Mouse (Mus musculus): Measurements from ENCODE around the gene Zc3h10. TPM values are rescaled to one million over a fixed set of nuclear protein-coding genes. Genes with fewer than 3 reads are reported as not detected.

The Zc3h10 gene
- polyA plus RNA-seq, 1 experiment, result 4.7 TPM

DNA sequence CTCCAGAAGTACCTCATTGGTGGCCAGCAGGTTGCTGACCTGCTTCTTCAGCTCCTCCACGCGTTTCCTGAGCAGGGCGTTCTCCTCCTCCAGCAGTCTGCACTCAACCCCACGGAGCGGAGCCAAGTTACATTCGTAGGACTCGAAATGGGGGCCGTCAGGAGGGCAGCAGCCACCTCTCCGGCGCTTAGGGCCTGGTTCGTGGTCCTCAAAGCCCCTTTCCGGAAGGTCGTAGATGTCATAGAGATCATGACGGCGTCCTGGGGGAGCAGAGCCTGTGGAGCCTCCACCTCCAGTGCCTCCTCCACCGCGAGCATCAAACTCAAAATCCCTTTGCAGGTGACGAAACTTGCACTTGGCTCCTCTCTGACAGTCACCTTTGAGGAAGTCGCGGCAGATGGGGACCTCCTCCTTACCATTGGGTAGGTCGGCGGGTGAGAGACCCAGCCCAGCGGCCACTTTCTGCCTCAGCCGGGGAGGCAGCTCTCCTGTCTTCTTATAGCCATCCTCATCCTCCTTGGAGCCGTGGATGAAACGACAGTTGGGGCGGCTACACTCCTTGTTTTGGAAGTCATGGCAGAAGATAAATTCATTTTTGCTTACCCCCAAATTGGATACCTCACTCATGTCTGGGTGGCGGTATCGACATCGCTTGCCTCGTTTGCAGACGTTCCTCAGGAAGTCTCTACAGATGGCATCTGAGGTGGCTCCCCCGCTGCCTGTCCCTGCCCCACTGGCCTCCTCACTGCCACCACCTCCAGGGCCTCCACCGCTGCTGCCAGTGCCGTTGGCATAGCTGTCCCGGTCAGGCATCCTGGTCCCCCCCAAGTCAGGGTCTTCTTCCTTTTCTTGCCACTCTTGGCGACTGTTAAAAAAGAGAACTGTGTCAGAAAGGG is 2.7 kb downstream of the Zc3h10 start:
- Histone ChIP-seq H3K4me3 (ENCODE audit: insufficient read depth, low read depth, low read length) (no peak overlapping the region), H3K27ac (replicated peaks; ENCODE audit: low read depth, low read length) (no peak overlapping the region), H3K4me1 (ENCODE audit: control insufficient read depth, insufficient read depth, insufficient read length, low read length) (no peaks in the 10 kb centered on the region)

DNA sequence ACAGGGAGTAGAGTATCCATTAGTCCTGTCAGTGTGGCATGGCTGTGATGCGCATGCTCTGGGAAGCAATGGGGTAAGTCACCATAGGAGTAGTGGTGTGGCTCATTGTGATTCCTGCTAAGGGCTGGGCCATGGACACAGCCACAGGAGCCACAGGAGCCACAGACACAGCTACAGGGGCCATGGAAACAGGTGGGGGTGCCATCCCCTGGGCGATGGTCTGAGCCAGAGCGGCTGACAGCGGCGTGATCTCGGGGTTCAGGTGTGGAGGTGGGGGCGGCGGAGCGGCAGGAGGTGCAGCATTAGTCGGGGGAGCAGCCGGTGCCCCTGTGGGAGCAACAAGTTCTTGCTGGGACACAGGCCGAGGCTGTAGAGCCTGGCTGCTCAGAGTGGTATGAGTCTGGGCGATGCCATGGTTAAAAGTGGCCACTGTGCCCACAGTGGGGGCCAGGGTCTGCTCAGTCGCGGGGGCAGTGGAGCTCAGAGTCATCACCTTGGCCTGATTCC is 3.4 kb downstream of the Zc3h10 start:
- H3K27ac ChIP-seq (replicated peaks; ENCODE audit: low read depth, low read length), result no peak overlapping the region
- no peak overlapping the region for H3K4me3 ChIP-seq (ENCODE audit: insufficient read depth, low read depth, low read length)
- H3K4me1 ChIP-seq (ENCODE audit: control insufficient read depth, insufficient read depth, insufficient read length, low read length), result no peaks in the 10 kb centered on the region

DNA sequence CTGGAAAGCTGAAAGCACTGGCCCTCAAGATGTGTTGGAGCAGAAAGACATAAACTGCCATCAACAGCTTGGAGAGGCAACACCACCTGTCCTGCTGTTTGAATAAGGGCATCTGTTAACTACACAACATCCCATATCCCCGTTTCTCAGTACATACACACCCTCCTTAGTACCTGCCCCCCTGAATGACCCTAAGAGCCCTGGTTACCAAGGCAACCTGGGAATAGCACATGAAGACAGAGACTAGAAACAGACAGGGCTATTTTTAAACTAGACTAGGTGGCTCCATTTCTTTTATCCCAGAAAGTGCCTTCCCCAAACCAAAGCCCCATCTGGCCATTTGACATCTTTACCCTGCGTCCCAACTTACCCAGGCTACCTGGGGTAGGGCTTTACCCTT is 4.5 kb downstream of the Zc3h10 start:
- Histone ChIP-seq H3K4me3 (ENCODE audit: insufficient read depth, low read depth, low read length) (no peak overlapping the region), H3K27ac (replicated peaks; ENCODE audit: low read depth, low read length) (no peak overlapping the region), H3K4me1 (ENCODE audit: control insufficient read depth, insufficient read depth, insufficient read length, low read length) (no peaks in the 10 kb centered on the region)

DNA sequence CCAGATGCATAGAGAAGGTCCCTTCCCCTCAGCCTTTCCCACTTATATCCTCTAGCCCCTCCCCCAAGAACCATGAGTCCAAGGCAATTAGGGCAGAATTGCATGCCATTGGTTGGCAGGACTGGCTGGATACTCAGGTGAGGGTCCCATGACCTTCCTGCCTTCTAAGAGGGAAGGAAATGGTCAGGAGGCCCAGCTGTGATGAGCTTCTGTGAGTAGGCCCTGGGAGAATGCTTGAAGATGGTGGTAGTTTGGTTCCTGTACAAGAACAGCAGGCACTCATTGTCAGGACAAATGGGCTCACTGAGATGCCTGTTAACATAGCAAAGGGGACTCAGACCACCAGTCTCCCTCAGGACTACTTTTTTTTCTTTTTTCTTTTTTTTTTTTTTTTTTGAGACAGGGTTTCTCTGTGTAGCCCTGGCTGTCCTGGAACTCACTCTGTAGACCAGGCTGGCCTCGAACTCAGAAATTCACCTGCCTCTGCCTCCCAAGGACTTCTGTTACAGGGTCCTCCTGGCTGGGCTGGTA is 9.2 kb downstream of the Zc3h10 start:
- no peak overlapping the region for H3K27ac ChIP-seq (replicated peaks; ENCODE audit: low read depth, low read length)
- H3K4me3 ChIP-seq (ENCODE audit: insufficient read depth, low read depth, low read length), result no peak overlapping the region
- H3K4me1 ChIP-seq (ENCODE audit: control insufficient read depth, insufficient read depth, insufficient read length, low read length), result no peaks in the 10 kb centered on the region

DNA sequence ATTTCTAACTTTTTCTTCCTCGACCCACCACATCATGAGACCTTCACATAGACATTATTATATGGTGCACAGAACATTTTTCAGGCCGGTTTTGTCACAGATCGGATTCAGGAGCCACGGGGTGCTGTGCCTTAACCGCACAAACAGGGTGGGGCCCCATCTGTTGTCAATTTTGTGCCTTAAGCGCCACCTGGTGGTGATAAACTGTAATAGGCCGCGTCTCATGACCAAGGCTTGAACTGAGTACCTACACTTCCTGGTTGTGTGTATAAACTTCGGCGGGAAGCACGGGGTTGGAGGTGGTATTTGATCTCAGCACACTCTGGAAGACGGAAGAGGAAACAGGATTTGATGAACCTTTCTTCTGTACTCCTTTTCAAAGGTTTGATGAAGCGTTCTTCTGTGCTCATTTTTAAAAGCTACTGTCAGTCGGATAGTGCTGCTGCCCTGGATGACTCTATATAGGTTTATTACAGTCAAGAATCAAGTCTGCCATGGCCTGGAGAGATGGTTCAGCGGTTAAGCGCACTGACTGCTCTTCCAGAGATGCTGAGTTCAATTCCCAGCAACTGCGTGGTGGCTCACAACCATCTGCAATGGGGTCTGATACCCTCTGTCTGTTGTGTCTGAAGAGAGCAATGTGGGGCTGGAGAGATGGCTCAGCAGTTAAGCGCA is 11.2 kb downstream of the Zc3h10 start:
- peak overlapping the region; percentile 35; the same call in 1 of the 2 replicates for H3K4me3 ChIP-seq (ENCODE audit: insufficient read depth, low read depth, low read length)
- no peaks in the 10 kb centered on the region for H3K4me1 ChIP-seq (ENCODE audit: control insufficient read depth, insufficient read depth, insufficient read length, low read length)

DNA sequence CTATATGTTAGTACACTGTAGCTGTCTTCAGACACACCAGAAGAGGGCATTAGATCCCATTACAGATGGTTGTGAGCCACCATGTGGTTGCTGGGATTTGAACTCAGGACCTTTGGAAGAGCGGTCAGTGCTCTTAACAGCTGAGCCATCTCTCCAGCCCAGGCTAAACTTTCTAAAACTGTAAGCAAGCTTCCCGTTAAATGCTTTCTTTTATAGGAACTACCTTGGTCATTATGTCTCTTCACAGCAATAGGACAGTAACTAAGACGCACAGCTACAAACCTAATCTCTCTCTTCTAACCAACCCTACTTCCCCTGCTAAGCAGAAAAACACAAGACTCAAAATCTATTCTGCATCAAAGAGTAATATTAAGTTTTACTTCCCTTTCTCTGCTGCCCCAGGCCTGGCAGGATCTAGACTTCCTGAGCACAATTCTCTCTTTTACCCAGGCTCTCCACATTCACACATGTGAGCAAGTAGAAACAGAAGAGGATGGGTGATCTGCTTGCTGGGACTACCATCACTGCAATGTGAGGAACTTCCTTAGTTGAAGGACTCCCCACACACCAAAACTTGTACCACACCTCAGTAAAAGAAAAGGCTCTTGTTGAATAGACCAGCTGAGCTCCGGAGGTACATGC is 11.8 kb downstream of the Zc3h10 start:
- H3K4me1 ChIP-seq (ENCODE audit: control insufficient read depth, insufficient read depth, insufficient read length, low read length), result no peaks in the 10 kb centered on the region
- peak overlapping the region; percentile 35 for H3K27ac ChIP-seq (replicated peaks; ENCODE audit: low read depth, low read length)
- H3K4me3 ChIP-seq (ENCODE audit: insufficient read depth, low read depth, low read length), result peak overlapping the region; percentile 35; the same call in 1 of the 2 replicates

More for the DNA sequence above, 11.2 kb downstream of the Zc3h10 start:
- peak overlapping the region; percentile 35 for H3K27ac ChIP-seq (replicated peaks; ENCODE audit: low read depth, low read length)

DNA sequence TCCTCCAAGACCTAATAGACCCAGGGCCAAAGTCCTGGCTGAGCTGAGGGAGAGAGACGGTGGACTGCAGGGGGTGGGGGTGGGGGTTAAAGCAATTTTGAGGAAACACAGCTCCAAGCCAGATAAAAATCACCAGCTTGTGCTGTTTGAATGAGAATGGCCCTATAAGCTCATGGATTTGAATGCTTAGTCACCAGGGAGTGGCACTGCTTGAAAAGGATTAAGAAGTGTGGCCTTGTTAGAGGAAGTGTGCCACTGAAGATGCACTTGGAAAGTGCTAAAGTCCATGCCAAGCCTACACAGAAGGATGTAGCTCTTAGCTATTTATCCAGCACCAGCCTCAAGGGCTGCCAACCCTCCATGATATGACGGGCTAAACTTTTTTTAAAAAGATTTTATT is 12.4 kb downstream of the Zc3h10 start:
- H3K27ac ChIP-seq (replicated peaks; ENCODE audit: low read depth, low read length), result 0 out of 2 replicates have a peak overlapping the region, but pooled peaks have one; percentile 21

DNA sequence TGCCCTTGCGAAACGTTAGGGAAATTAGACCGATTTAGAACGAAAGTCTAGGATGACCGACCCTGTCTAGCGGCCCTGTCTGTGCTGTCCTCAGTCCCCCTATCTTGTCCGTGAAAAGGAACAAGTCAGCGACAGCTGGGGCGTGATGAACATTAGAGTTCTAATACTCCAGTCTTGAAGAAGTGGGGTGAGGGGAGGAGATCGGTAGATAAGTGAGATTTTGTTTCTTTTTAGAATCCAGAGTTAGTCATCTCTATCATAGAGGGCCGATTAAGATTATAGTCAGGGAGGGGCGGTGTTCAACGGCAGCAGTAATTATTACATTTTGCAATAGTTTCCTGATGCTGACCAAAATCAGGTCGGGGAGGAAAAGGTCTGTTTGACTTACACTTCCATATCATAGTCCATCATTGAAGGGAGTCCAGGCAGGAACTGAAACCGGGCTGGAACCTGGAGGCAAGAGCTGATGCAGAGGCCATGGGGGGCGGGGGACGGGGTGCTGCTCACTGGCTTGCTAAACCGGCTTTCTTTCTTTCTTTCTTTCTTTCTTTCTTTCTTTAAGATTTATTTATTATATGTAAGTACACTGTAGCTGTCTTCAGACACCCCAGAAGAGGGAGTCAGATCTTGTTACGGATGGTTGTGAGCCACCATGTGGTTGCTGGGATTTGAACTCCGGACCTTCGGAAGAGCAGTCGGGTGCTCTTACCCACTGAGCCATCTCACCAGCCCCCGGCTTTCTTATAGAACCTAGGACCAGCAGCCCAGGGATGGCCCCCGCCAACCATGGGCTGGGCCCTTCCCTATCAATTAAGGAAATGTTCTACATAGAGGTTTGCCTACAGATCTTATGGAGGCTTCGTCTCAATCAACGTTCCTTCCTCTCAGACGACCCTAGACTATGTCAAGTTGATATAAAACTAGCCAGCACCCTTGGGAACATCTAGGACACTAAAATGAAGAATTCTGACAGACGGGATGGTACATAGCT is 20.9 kb downstream of the Zc3h10 start:
- Histone ChIP-seq H3K4me1 (ENCODE audit: control insufficient read depth, insufficient read depth, insufficient read length, low read length) (no peaks in the 10 kb centered on the region), H3K4me3 (ENCODE audit: insufficient read depth, low read depth, low read length) (peak overlapping the region; percentile 54), H3K27ac (replicated peaks; ENCODE audit: low read depth, low read length) (peak overlapping the region; percentile 71)

More for the DNA sequence above, 12.4 kb downstream of the Zc3h10 start:
- no peak overlapping the region for H3K4me3 ChIP-seq (ENCODE audit: insufficient read depth, low read depth, low read length)
- H3K4me1 ChIP-seq (ENCODE audit: control insufficient read depth, insufficient read depth, insufficient read length, low read length), result no peaks in the 10 kb centered on the region

DNA sequence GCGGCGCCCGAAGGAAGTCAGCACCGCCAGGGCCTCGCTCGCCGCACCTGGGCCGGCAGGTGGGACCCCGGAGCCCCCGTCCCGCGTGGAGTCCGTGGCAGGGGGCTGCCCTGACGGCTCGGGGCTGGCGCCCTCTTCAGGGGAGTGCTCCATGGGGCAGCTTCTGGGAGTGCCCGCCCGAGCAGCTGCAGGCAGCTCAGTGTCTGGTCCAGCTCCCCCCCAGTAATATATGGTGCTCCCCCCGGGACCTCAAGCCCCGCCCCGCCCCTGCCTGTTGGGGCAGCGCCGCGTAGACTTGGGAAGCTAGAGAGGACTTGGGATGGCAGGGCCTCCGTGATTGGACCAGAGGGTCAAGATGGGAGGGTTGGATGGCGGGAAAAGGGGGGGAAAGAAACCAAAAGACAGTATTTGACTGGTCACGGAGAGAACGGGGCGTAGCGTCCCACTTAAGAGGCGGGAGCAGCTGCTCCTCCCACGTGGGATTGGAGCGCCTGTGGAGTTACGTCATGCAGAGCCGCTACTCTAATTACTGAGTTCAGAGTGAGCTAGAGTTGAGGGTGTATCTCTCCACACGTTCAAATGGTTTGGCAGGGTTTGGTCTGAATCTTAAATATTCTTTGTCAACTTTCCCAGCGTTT is 21.8 kb downstream of the Zc3h10 start, which contains the start of gene Esyt1:
TSS of gene Esyt1 (minus strand) at position 201 of the 638 bp plus-strand sequence.
- Histone ChIP-seq H3K4me3 (ENCODE audit: insufficient read depth, low read depth, low read length) (peak within 1 kb of the TSS; percentile 80), H3K27ac (replicated peaks; ENCODE audit: low read depth, low read length) (peak within 1 kb of the TSS; percentile 71)

DNA sequence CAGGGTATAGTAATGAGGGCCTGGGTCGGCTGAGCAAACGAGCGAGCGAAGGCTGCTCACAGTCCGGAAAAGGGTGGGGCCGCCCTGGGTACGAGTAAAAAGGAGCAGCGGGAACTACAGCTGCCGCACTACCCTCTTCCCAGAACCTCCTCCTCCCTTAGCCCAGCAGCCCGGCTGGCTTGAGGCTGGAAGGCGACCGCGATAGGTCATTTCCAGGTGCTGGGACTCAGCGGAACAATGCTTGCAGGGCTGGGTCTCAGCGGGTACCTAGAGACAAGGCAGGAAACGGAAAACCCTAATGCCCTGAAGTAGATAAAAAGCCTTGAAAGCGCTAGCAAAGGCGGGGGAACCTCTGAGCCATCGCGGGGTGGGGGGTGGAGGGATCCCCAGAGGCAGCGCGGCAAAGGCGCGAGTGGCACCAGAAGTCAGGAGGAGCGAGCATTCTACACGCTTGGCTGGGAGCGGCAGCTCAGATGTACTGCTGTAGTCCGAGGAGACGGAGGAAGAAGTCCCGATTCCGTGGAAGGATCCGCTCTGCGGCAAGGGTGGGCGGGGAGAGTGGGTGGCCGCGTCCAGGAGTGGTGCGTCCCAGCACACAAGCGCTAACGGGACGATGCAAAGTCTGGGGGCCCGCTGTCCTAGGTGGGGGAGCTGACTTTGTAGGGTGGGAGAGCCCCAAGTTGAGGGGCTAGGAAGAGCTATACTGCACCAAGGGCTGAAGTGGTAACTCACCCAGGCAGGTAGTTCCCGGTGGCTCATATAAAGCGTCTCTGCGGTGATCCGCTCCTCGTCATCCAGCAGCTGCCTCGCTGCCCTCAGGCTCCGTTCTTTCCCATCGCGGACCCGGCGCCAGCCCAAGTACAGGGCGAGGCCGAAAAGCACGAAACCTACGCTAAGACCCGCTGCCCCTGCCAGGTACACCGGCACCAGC is 22.6 kb downstream of the Zc3h10 start:
- Histone ChIP-seq H3K4me1 (ENCODE audit: control insufficient read depth, insufficient read depth, insufficient read length, low read length) (no peaks in the 10 kb centered on the region), H3K27ac (replicated peaks; ENCODE audit: low read depth, low read length) (peak overlapping the region; percentile 21), H3K4me3 (ENCODE audit: insufficient read depth, low read depth, low read length) (peak overlapping the region; percentile 80)

More for the DNA sequence above, 21.8 kb downstream of the Zc3h10 start, which contains the start of gene Esyt1:
- H3K4me1 ChIP-seq (ENCODE audit: control insufficient read depth, insufficient read depth, insufficient read length, low read length), result no peaks in the 10 kb centered on the region

DNA sequence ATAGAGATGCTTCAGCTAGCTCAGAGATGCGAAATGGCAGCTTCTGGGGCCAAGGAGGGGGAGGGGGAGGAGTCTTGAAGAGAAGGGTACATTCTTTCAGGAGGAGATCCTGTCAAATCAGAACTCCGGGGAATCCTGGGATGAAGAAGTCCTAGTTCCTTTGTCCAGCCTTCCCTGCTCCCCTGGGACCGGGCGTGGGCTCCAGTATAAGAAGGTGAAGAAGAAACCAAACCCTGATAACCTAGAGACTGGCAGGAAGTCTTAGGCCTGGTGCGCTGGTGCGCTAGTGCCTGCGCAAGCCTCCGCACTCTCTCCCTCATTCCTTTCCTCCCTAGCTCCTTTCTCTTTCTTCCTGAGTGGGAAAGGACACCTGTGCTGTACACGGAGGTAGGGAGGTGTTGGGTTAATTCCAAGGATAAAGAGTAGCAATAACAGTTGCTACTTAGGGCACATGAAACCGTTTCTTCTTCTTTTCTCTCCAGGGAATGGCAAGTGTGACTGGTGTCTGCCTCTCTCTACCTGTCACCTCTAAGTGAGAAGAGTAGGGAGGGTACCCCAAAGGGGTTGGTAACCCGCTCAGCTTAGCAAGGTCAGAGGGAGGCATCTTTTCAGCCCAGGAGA is 23.4 kb downstream of the Zc3h10 start:
- H3K27ac ChIP-seq (replicated peaks; ENCODE audit: low read depth, low read length), result peak overlapping the region; percentile 21
- H3K4me3 ChIP-seq (ENCODE audit: insufficient read depth, low read depth, low read length), result peak overlapping the region; percentile 80
- H3K4me1 ChIP-seq (ENCODE audit: control insufficient read depth, insufficient read depth, insufficient read length, low read length), result no peaks in the 10 kb centered on the region

DNA sequence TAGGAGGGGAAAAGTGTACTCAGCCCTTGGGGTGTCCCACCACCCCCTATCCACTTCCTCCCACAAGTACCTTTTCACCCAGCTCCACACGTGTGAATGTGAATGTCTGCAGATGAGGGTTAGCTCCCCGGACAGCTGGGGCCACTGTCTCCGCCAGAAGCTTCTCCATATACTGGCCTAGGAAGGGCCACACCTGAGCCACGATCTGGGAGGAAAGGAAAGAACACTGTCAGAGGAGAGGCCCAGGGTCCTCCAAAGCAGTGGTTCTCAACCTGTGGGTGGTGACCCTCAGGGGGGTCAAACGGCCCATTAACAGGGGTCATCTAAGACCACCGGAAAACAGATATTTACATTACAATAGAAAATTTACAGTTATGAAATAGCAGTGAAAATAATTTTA is 25.2 kb downstream of the Zc3h10 start:
- H3K27ac ChIP-seq (replicated peaks; ENCODE audit: low read depth, low read length), result no peak overlapping the region
- no peak overlapping the region for H3K4me3 ChIP-seq (ENCODE audit: insufficient read depth, low read depth, low read length)
- H3K4me1 ChIP-seq (ENCODE audit: control insufficient read depth, insufficient read depth, insufficient read length, low read length), result no peaks in the 10 kb centered on the region
